8 mouse cellular contexts compared by ENCODE assay signal in the genomic region with DNA sequence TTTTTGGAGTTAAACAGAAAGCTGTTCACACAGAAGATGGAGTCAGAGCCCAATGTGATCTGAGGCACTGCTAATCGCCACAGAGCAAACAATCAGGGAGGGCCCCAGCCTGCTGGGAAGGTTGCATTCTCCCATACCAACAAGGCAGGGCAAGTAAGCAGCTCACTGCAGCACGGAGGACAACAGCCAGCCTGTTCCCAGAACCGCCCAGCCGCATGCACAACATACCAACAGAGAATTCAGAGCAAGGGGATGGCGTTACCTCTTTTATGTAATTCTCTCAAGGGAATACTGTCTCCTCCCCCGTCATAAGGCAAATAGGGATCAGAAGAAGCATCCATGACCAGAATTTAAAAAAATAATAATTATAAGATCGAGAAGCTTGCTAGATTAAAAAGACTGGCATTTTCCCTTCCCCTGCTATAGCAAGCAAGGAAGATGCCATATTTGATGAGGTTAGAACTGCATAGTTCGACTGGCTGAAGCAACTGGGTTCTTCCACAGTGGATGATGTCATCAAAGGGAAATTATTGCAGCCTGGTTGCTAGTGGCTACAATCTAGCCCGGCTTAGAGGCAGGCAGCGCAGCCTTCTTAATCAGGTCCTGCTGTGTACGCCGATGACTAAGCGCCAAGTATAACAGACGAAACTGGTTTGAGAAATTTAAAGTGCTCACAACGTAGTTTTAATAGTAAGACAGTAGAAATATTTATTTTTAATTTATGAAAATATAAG. TPM values are rescaled to one million over a fixed set of nuclear protein-coding genes. Genes with fewer than 3 reads are reported as not detected.
DNase-seq lines count a peak whose midpoint lies in the region; ATAC-seq lines count a peak whose summit lies in the region.

No protein-coding gene starts in this region.

- peak; percentile 97 for ATAC-seq in hindbrain, embryonic 13.5 days (ENCODE audit: low FRiP score)

- peak overlapping the region; percentile 54 for H3K4me2 ChIP-seq in hindbrain, embryonic 13.5 days

- DNase-seq in ZHBTc4 (ENCODE audit: low read depth, low spot score) = peak; percentile 83
- DNase-seq in cerebellum, postnatal 36 days = peak; percentile 74 to 80
- peak; percentile 56 to 58 for DNase-seq in frontal cortex, postnatal 25 days (ENCODE audit: low spot score in 2 of 2)
- peak; percentile 67 to 90 for DNase-seq in layer of hippocampus, postnatal 14 days (ENCODE audit: low spot score in 2 of 2)
- peak; percentile 75 for DNase-seq in lung, postnatal 10 days
- peak; percentile 71 for DNase-seq in retina, adult 2 months (ENCODE audit: low read depth, low spot score)
- DNase-seq in thymus, postnatal 0 days (ENCODE audit: low spot score) = no peak

- peaks cover 13% of the 10 kb centered on the region for H3K4me1 ChIP-seq in hindbrain, embryonic 13.5 days (replicated peaks)

- WGBS in hindbrain, embryonic 13.5 days = under 1% methylated on average over 15 of the region's 15 CpGs

- H3K9me3 ChIP-seq in hindbrain, embryonic 13.5 days = no peaks in the 10 kb centered on the region

- no peaks in the 10 kb centered on the region for H3K36me3 ChIP-seq in hindbrain, embryonic 13.5 days

- H3K27me3 ChIP-seq in hindbrain, embryonic 13.5 days = no peaks in the 10 kb centered on the region

- H3K4me3 ChIP-seq in hindbrain, embryonic 13.5 days = peak overlapping the region; percentile 49

- H3K9ac ChIP-seq in hindbrain, embryonic 13.5 days = peak overlapping the region; percentile 73

- peak overlapping the region; percentile 95 for H3K27ac ChIP-seq in hindbrain, embryonic 13.5 days

RNA-seq across cellular contexts. Expression of a gene that starts 28.7 kb away (rescaled TPM):
- 59.7 and 60.9 TPM in 2 replicates for polyA plus RNA-seq in hindbrain, embryonic 13.5 days (2015; fragmentation: Nextera tagmentation; extraction: Ambion mirVana)
- total RNA-seq in layer of hippocampus, postnatal 14 days (2021) = 100 to 1,000 TPM; 139 to 143 TPM
- polyA plus RNA-seq in thymus, postnatal 0 days (2015; fragmentation: Nextera tagmentation; extraction: Ambion mirVana) = 26.5 and 31.8 TPM in 2 replicates

RNA-seq across cellular contexts. Expression of a gene that starts 38.5 kb away (rescaled TPM):
- polyA plus RNA-seq in hindbrain, embryonic 13.5 days (2015; fragmentation: Nextera tagmentation; extraction: Ambion mirVana) = 27.4 and 27.7 TPM in 2 replicates
- total RNA-seq in layer of hippocampus, postnatal 14 days (2021) = 10 to 100 TPM; 27.6 to 29.7 TPM
- polyA plus RNA-seq in thymus, postnatal 0 days (2015; fragmentation: Nextera tagmentation; extraction: Ambion mirVana) = 9.5 and 11.8 TPM in 2 replicates
